Mouse (Mus musculus): ENCODE results near the gene Fgd6.

The Fgd6 gene

DNA sequence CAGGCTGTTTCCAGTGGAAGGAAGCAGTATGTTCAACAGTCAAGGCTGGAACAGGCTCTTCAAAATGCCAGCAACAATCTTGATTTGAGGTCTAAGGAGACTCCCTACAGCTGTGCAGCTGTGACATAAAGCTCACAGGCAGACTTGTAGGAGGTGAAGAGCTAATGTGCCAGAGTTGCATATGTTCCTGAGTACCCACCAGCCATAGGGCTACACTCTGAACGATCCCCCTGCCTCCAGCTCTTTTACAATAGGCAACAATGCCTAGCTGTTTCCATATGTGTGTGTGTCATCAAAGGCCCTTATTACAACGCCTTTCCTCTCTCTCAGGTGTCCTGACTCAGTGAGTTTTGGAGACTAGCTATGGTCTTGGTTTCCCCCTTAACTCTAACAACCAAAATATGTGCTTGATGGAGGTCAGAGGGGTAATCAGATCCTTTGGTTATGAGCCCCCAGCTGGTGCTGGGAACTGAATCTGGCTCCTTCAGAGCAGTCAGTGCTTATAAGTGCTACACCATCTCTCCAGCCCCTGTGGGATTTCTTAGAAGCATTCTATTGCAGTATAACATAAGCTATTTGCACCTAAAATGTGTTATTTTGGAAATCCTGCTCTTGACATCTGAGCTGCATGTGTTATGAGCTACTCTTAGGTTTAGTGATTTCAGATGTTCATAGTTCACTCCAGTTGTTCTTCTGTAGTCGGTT lies 104.6 kb downstream of the Fgd6 start:
- no peak for DNase-seq

DNA sequence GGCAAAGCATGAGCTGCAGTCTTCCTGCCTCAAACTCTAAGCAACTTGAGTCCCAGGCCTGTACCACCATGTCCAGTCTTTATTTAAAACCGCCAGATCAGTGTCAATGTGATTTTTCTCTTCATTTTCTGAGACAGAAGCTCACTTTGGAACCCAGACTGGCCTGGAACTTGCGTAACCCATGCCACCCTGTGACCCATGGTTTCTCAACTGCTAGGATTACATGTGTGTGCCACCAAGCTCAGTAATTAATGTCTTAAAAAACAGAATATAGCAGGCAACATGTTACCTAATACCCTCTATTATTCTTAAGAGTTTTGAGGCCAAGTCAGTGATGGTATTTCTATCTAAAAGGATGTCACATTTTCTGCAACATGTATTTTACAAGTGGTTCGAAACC lies 106.6 kb downstream of the Fgd6 start:
- no peak for DNase-seq

DNA sequence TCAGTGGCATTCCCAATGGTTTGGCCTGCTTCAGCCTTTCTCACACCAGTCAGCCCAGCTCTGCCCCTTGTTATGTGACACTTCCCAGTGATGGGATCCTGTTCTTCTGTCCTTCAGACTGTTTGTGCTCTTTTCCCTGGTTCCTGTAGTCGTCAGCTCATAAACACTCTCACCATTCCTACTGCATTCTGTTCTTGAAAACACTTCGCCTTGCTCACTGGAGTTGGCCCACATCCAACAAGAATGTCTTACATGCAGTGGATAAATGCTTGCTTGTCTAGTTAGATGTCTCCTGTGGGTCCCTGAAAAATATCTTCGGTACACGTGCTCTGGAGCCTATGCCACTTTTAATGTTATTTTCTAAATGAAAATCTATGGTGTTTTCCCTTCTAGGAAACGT lies 108.8 kb downstream of the Fgd6 start:
- DNase-seq: no peak

DNA sequence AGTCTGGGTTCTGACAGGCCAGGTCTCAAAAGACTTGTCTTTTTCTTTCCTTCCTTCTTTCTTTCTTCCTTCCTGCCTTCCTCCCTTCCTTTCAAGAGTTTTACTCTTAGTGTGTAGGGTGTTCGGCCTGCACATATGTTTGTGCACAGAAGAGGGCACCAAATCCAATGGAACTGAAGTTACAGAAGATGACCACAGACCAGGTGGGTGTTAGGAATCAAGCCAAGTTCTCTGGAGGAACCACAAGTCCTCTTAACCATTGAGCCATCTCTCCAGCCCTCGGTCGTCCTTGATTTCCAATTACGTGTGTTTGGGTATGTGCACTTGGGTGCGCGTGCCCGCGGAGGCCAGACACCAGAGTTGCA lies 111.6 kb downstream of the Fgd6 start:
- no peak for DNase-seq

DNA sequence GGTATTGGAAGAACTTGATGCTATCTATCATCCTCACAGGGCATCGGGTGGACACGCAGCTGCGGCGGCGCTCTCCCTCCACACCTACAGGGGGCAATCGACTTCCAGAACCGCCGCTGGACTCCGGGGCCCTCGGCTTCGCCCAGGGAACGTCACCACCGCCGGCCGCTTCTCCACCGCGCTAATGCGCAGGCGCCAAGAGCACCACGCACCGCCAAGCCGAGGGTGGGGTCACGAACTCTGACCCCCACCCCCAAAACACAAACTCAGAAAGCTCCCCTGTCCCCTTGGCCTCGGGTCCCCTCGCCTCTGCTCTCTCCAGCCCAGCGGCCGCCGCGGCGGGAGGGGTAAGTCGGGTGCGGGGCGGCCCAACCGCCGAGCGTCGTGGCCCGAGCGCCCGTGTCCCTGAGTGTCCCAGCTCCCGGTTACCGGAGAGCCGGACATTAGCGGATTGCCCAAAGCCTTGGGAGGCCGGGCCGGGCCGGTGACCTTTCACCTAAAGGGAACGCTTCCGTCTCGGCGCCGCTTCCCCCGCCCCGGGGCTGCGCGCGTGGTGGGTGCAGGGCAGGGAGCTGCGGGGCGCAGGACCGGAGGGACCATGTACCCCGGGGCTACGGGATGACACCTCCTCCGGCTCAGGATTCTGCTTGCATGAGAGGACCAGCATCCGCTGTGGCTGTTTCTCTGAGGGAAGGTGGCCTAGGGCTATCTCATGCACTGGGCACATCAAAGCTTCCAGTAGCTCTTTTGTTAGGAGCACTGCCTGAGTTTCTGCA lies 112.1 kb downstream of the Fgd6 start, which contains the start of gene Nr2c1:
TSS of gene Nr2c1 (plus strand) at position 268 of the 776 bp plus-strand sequence.
- DNase-seq: peak; percentile 92 to 94

DNA sequence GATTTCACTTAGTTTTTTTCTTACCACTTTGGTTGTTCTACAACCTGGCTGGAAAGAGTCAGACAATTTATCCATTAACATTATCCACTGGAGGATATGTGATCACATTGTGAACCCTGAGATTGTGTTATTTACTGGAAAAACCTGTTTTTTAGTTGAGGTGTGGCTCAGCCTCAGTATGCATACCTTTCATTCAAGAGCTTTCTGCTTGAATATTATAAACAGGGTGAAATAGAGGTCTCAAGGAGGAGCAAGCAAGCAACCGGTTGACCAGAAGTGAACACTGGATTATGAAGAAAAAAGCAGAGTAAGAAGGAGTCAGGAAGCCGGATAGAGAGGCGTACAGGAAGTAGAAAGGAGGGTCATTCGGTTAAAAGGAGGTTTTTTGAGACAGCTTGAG lies 115.7 kb downstream of the Fgd6 start:
- no peak for DNase-seq

DNA sequence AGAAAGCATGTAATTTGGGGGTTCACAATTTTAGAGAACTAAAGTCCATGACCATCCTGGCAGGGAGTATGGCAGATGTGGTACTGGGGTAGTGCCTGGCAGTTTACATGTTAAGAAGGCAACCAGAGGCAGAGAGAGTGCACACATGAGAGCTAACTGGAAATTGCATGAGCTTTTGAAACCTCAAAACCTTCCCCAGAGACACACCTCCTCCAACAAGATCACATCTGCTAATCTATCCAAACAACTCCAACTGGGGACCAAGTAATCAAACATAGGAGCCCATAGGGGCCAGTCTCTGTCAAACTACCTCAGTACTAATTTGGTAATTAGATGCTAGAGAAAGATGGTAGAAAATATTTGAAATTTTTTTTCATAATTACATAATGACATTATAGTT lies 118.0 kb downstream of the Fgd6 start:
- no peak for DNase-seq

DNA sequence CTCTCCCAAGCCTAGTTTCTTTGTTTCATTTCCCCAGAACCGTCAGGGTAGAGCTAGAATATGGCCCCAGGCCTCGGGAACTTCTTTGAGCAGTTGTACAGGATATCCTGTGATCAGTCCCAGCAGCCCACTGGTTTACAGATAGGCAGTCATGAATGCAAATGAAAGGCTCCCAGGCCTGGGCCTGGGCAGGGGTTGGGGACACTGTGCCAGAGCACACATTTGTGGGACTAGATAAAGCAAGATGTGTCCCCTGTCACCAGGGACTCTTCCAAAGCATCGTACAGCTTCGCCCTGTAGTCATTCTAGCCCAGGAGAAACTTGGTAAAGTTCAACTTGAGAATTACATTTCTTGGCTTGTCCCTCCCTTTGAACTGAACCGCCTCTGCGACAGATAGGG lies 123.2 kb downstream of the Fgd6 start:
- no peak for DNase-seq

DNA sequence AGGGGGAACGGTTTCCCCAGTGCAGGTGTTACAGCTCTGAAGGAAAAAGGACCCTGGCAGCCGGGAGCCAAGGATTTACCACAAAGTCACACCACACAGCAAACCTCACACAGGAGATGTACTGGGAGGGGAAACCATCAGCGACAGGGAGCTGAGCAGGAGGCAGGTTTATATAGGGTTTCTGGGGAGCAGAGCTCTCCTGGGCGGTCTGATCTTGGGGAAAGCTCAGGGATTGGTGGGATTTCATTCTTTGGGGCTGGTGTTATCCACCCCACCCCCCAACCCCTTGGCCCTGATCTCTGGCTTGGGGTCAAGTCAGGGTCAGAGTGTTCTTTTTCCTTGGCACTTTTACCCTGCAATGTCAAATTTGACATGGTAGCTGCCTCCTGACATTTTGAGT lies 123.6 kb downstream of the Fgd6 start:
- DNase-seq: no peak

DNA sequence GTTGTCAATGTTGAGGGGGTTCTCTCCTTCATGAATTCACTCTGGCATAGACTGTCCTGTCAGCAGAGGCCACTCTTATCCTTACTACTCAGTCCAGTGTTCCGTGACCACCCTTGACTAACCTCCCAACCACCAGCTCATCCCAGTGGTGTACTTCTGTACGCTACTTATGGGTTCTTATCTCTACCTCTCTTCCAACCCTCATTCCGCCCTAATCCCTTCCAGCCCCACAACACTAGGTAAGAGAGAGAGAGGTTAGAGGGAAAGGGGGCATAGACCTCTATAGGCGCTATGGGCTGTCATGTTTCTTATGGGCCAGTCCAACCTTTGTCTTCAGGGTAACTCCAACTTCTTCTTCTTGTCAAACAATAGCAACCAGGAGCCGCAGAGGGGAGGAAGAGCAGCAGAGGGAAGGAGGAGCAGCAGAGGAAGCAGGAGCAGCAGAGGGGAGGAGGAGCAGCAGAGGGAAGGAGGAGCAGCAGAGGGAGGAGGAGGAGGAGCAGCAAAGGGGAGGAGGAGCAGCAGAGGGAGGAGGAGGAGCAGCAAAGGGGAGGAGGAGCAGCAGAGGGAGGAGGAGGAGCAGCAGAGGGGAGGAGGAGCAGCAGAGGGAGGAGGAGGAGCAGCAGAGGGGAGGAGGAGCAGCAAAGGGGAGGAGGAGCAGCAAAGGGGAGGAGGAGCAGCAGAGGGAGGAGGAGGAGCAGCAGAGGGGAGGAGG lies 125.4 kb downstream of the Fgd6 start:
- DNase-seq: no peak

DNA sequence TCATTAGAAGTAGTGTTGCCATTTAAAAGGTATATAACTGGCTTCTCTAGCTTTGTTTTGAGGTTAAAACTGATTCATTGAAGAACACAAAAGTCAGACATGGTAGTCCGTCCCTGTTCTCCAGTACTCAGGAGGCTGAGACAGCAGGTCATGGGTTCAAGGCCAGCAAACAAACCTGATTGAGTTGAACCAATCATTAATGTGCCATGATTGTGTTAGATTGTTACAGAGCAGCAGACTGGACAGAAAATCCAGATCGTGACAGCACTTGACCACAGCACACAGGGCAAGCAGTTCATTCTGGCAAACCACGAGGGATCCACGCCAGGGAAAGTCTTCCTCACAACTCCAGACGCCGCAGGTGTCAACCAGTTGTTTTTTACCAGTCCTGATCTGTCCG lies 126.2 kb downstream of the Fgd6 start:
- no peak for DNase-seq

DNA sequence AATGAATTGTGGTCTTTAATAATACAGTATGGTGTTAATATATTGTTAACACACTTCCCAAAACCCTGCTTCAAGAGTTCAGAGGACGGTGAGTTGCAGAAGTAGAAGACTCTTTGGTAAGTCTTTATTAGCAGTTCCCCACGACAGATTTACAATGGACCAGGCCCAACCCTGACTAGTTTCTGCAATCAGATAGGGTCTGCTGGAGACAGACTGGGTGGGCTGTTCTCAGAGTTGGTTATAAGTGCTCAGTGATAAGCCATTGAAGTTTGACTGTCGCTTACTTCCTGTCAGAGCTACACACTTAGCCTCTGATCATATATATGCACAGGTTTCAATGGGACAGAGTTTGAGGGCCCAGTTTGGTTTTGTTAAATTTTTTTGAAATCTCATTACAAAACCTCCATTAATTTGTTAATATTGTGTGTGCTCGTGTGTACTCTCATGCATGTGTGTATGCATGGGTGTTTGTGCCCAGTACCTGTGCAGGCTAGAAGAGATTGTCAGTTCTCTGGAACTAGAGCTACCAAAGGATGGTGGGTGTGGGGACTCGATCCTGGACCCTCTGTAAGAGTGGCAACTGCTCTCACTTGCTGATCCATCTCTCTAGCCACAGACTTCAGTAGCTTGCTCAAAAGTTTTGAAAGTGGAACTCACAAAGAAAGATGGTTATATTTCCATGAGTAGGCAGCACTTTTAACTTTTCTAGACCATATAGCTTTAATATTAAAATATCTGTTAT lies 128.5 kb downstream of the Fgd6 start:
- no peak for DNase-seq

DNA sequence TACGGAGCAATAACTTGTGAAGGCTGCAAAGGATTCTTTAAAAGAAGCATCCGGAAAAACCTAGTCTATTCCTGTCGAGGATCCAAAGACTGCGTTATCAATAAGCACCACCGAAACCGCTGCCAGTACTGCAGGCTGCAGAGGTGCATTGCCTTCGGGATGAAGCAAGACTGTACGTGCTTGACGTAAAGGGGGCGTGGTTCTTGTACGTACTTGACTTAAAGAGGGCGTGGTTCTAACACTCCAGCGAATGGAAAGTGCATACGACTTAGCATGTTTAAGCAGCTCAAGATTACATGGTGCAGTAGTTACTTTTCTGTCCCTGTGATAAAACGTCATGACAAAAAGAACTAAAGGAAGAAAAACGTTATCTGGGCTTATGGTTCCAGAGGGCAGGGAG lies 129.6 kb downstream of the Fgd6 start:
- DNase-seq: no peak

DNA sequence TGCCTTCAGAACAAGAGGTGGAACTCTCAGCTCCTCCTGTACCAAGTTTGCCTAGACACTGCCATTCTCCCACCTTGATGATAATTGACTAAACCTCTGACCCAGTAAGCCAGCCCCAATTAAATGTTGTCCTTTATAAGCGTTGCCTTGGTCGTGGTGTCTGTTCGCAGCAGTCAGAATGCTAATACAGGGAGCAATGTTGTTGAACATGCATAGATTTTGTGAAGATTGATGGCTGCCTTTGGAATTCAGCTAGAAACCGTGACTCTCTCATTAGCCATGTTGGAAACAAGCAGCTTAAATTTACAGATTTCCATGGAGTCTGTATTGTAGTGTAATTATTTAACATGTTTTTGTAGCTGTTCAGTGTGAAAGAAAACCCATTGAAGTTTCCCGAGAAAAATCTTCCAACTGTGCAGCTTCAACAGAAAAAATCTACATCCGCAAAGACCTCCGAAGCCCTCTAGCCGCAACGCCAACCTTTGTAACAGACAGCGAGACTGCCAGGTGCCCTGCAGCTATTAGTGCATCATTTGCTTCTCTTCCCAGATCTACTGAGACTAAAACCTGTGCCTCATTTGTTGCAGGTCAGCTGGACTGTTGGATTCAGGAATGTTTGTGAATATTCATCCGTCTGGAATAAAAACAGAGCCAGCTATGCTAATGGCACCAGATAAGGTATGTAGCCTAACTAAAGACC lies 131.4 kb downstream of the Fgd6 start:
- no peak for DNase-seq

DNA sequence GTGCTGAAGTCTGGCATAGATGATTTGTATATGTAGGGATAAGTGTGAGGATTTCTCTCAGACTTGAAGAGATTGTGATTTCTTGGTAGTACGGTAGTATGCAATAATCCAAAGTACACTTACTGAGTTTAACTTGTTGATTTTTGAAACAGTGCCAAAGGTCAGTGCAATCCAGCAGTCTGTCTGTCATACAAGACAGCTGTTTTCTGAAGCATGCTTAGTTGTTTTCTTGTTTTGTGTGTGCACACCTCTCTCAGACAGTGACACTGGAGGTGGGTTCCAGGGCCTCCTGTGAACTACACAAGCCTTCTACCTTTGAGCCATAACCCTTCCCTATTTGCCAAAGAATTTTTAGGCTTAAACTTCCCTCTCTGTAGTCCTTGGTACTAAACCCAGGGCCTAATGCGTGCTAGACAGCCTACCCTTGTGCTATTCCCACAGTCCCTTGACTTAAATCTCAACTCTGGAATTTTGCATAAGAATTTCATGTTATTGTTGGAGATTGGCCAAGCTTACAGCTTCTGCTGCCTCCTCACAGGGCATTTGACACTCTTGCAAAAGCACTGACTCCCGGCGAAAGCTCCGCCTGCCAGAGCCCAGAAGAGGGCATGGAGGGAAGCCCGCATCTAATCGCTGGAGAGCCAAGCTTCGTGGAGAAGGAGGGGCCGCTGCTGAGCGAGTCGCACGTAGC lies 135.8 kb downstream of the Fgd6 start:
- DNase-seq: peak; percentile 18 to 46

DNA sequence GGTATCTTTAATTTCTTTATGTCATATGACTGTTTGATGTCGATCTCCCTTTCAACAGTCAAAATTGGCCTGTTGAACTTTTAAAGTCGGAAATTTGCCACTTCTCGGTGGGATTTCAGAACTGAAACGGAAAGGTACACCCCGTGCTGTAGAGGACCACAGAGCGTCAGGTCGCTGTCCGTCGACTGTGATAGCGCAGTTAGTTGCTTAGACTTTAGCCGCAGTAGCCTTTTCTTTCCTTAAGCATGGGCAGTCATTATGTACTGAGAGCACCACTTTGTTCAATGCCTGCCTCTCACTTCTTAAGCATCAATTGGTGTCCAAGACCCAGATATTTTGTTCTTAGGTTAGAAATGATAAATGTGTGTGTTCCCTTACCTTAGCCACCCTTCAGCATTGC lies 136.3 kb downstream of the Fgd6 start:
- no peak for DNase-seq

DNA sequence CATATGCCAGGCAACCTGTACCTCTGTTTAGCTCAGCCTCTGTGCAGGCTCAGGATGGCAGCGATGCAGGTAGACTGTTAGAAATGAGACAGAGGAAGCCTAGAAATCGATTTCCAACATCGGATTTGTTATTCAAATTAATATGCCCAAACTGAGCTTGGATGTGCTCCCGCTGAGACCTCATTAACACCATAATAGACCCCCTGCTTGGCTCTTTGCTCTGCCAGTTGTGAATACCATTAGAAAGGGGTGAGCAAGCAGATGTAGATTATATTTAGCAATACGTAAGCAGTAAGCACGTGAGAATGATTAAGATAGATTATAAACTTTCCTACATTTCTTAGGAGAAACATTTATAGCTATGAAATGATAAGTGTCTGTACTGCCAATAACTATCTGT lies 136.9 kb downstream of the Fgd6 start:
- DNase-seq: no peak

DNA sequence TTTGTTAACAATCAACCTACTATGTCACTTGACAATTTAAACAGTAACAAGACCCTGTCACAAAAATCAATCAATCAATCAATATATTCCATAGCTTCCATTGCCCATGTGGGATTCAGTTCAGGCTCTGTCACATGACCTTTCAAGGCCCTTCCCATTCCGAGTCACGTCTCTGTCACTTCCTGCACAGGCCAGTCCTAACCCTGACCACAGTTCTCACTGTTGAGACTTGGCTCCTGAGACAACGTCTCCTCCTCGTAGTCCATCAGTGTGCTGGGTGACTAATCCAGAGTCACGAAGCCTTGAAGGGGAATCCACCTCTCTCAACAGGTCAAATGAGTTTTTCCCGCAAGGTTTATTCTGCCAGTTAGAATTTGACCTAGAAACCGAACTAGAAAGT lies 138.9 kb downstream of the Fgd6 start:
- peak in 1 of 2 experiments; percentile 12 for DNase-seq

DNA sequence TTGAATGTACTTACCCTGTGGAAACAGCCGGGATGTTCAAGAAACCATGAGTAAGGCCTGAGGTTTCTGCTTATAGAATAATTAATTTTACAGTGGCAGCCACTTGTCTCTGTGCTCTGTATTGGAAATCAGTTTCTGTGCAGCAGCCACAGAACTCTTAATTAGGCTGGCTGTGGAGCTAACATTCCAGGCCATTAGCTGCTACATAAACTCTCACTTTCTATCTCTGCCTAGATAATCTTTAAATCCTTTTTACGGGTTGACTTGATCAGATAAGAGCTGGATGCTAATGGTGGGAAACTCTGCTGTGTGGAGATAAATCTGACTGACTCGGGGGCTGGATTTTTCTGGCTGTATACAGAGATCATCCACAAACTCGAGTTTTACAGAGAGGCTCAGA lies 147.4 kb downstream of the Fgd6 start:
- no peak for DNase-seq

All from kidney, postnatal 36 days (tissue).